Mouse (Mus musculus): ENCODE results near the gene Agpat3.

The Agpat3 gene

GRCm38 (mm10) chr10:78351887-78352665 lies at the start of gene Agpat3:
TSS of gene Agpat3 (minus strand) at chr10:78352489.
- DNase-seq = peak; percentile 81

- no peak for DNase-seq
Measured at GRCm38 (mm10) chr10:78401127-78401526, 48.8 kb upstream of the Agpat3 start.

- peak; percentile 74 for DNase-seq
Measured at GRCm38 (mm10) chr10:78399090-78399657, 46.9 kb upstream of the Agpat3 start.

- no peak for DNase-seq
Measured at GRCm38 (mm10) chr10:78396625-78396885, 44.3 kb upstream of the Agpat3 start.

- peak; percentile 98 for DNase-seq
Measured at GRCm38 (mm10) chr10:78395819-78396624, 43.7 kb upstream of the Agpat3 start.

GRCm38 (mm10) chr10:78395377-78395776 lies 43.1 kb upstream of the Agpat3 start:
- no peak for DNase-seq

GRCm38 (mm10) chr10:78392072-78392471 lies 39.8 kb upstream of the Agpat3 start:
- DNase-seq = peak; percentile 90

GRCm38 (mm10) chr10:78390982-78391470 lies 38.7 kb upstream of the Agpat3 start:
- no peak for DNase-seq

- no peak for DNase-seq
Measured at GRCm38 (mm10) chr10:78388216-78388980, 36.1 kb upstream of the Agpat3 start.

GRCm38 (mm10) chr10:78385520-78385919 lies 33.2 kb upstream of the Agpat3 start:
- DNase-seq = no peak

GRCm38 (mm10) chr10:78383567-78383966 lies 31.3 kb upstream of the Agpat3 start:
- DNase-seq = no peak

- no peak for DNase-seq
Measured at GRCm38 (mm10) chr10:78378516-78378915, 26.2 kb upstream of the Agpat3 start.

- DNase-seq = no peak
Measured at GRCm38 (mm10) chr10:78372681-78373668, 20.7 kb upstream of the Agpat3 start.

GRCm38 (mm10) chr10:78371746-78372145 lies 19.5 kb upstream of the Agpat3 start:
- DNase-seq = no peak

- no peak for DNase-seq
Measured at GRCm38 (mm10) chr10:78367586-78367985, 15.3 kb upstream of the Agpat3 start.

- no peak for DNase-seq
Measured at GRCm38 (mm10) chr10:78366851-78367312, 14.6 kb upstream of the Agpat3 start.

- DNase-seq = no peak
Measured at GRCm38 (mm10) chr10:78366195-78366834, 14.0 kb upstream of the Agpat3 start.

- no peak for DNase-seq
Measured at GRCm38 (mm10) chr10:78365555-78365954, 13.3 kb upstream of the Agpat3 start.

GRCm38 (mm10) chr10:78364106-78364505 lies 11.8 kb upstream of the Agpat3 start:
- no peak for DNase-seq

- no peak for DNase-seq
Measured at GRCm38 (mm10) chr10:78363366-78363765, 11.1 kb upstream of the Agpat3 start.

GRCm38 (mm10) chr10:78361951-78362350 lies 9.7 kb upstream of the Agpat3 start:
- DNase-seq = no peak

Measured in kidney, postnatal 10 days (tissue).